Mouse (Mus musculus) cerebellum, adult 2 months (tissue): ENCODE measurements at regions not wholly inside any gene's neighbourhood (a gene's known extent, or its start where the extent isn't known, plus 50 kb on each side); places are given as distances from the start of the nearest gene placed in this dataset.

Source experiments
- DNase-seq, 2 experiments: peaks; one replicate each; pipeline ENCODE4 v3.0.0; 2021
- H3K27ac ChIP-seq: fragments of 200-500 bp; 2 replicates; pipeline ENCODE4 v1.5.1; 2012; ENCODE audit warnings: low read length, control low read depth, inconsistent platforms; ENCODE audit not compliant: insufficient read depth
- H3K27me3 ChIP-seq: fragments of 200-500 bp; 2 replicates; pipeline ENCODE4 v1.6.1; 2012; ENCODE audit warnings: inconsistent platforms, mild to moderate bottlenecking, low read length, moderate library complexity; ENCODE audit not compliant: control insufficient read depth, insufficient read depth
- H3K4me1 ChIP-seq: fragments of 200-500 bp; 2 replicates; pipeline ENCODE4 v1.6.1; 2011; ENCODE audit warnings: low read length; ENCODE audit not compliant: control insufficient read depth, insufficient read depth
- H3K4me3 ChIP-seq: fragments of 200-500 bp; replicated peaks from 2 replicates; pipeline ENCODE3; 2011; ENCODE audit warnings: mild to moderate bottlenecking, low read depth, low read length, control low read depth; ENCODE audit not compliant: insufficient read depth
- CTCF ChIP-seq: fragments of 200-500 bp; IDR thresholded peaks from 2 replicates; pipeline ENCODE4 v1.5.1; 2011; ENCODE audit warnings: low read depth, mild to moderate bottlenecking, control low read depth, low read length, moderate library complexity, borderline replicate concordance; ENCODE audit not compliant: insufficient read depth
- POLR2A ChIP-seq: fragments of 200-500 bp; IDR thresholded peaks from 2 replicates; pipeline ENCODE4 v1.6.1; 2011; ENCODE audit warnings: low read length, control low read depth, borderline replicate concordance; ENCODE audit not compliant: insufficient read depth
- WGBS: fragments of 180-500 bp; shearing (Covaris S2); methylation state at CpG from one replicate; pipeline ENCODE4 v1.1.7; 2018; 5-methylcytosine and 5-hydroxymethylcytosine counted together

DNA sequence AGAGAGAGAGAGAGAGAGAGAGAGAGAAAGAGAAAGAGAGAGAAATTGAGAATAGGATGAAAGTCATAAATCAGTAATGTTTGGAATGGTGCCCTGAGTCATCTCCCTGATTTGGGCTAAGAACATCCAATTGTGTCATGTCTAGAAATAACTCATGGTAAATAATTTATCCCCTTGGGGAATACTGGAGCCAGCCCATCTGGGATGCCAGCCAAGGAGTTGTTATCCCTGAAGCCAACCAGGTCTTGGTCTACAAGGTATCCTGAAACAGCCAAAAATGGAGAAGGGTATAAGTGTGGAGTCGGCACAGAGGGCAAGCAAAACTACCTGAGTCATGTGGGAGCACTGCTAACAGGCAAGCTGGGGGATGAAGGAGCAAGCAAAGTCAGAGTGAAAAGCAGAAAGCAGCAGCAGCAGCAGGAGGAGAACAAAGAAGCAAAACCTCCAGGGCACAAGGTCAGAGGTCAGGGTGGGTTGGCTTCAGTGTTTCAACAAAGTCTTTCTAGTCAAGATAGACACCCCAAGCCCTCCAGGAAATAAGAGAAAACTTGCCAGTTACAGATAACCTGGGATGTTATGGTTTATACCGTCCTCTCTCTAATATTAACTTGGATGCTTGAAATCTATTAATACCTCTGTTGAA, 1733.0 kb downstream of the 4930444P10Rik start:
- 61% methylated on average over 2 of the region's 2 CpGs for WGBS
- DNase-seq, result peak in 1 of 2 experiments; percentile 6
- no peak overlapping the region for H3K27ac ChIP-seq

More for the DNA sequence above, 1733.0 kb downstream of the 4930444P10Rik start:
- Histone ChIP-seq H3K4me3 (no peak overlapping the region), H3K4me1 (no peaks in the 10 kb centered on the region), H3K27me3 (no peaks in the 10 kb centered on the region)
- no peak for TF ChIP-seq CTCF
- no peak for TF ChIP-seq POLR2A
